Mouse (Mus musculus) hindbrain, postnatal 0 days (tissue): ENCODE results near the gene Thap11. TPM values are rescaled to one million over a fixed set of nuclear protein-coding genes. Genes with fewer than 3 reads are reported as not detected.

ENCODE experiments used
- ATAC-seq: fragments of 200-750 bp; cut with Nextera tagmentation; 2 replicates; pipeline ENCODE4 v1.8.0; 2017; ENCODE audit warnings: mild to moderate bottlenecking, moderate TSS enrichment, moderate library complexity
- DNase-seq: peaks from one replicate; pipeline ENCODE4 v3.0.0-alpha.2; 2015; ENCODE audit warnings: low spot score
- H3K27ac ChIP-seq: fragments of 300-500 bp; sonication (generic); 2 replicates; pipeline ENCODE4 v1.5.1; 2014; ENCODE audit warnings: mild to moderate bottlenecking
- H3K27me3 ChIP-seq: fragments of 300-500 bp; sonication (generic); 2 replicates; pipeline ENCODE4 v1.6.1; 2014; ENCODE audit warnings: low read length, mixed read lengths; ENCODE audit not compliant: insufficient read depth
- H3K36me3 ChIP-seq: fragments of 300-500 bp; sonication (generic); 2 replicates; pipeline ENCODE4 v1.6.1; 2014; ENCODE audit warnings: low read length, mixed read lengths; ENCODE audit not compliant: insufficient read depth
- H3K4me1 ChIP-seq: fragments of 300-500 bp; sonication (generic); 2 replicates; pipeline ENCODE4 v1.6.1; 2014; ENCODE audit warnings: antibody characterized with exemption, low read length, mixed read lengths; ENCODE audit not compliant: insufficient read depth
- H3K4me2 ChIP-seq: fragments of 300-500 bp; sonication (generic); 2 replicates; pipeline ENCODE4 v1.6.1; 2014; ENCODE audit warnings: low read depth, mild to moderate bottlenecking, low read length, moderate library complexity, mixed read lengths
- H3K4me3 ChIP-seq: fragments of 300-500 bp; sonication (generic); 2 replicates; pipeline ENCODE4 v1.5.1; 2014; ENCODE audit warnings: low read length
- H3K9ac ChIP-seq: fragments of 300-500 bp; sonication (generic); replicated peaks from 2 replicates; pipeline ENCODE4 v1.6.1; 2014; ENCODE audit warnings: mild to moderate bottlenecking, low read length, moderate library complexity, mixed read lengths
- H3K9me3 ChIP-seq: fragments of 300-500 bp; sonication (generic); 2 replicates; pipeline ENCODE4 v1.6.1; 2016; ENCODE audit warnings: low read length, mixed read lengths
- CTCF ChIP-seq: IDR thresholded peaks from 2 replicates; pipeline ENCODE4 v1.5.1; 2016; ENCODE audit warnings: antibody characterized with exemption, control low read depth, low read depth
- WGBS: fragments of 180-500 bp; shearing (Covaris S2); extraction: QIAGEN DNeasy Blood & Tissue Kit; methylation state at CpG from one replicate; pipeline ENCODE4 v1.1.7; 2014; 5-methylcytosine and 5-hydroxymethylcytosine counted together
- polyA plus RNA-seq: library from polyadenylated mRNA; unstranded; fragments of >200 nt; fragmentation: Nextera tagmentation; extraction: Ambion mirVana; gene quantifications from 2 replicates; pipeline ENCODE4 v1.2.1, GENCODE M21; 2015
- total RNA-seq: library from RNA; depleted of rRNA; stranded (reverse); fragments of >200 nt; gene quantifications from 2 replicates; pipeline ENCODE4 v1.2.3, GENCODE M21; 2014; rRNA removed

The Thap11 gene
- total and polyA plus RNA-seq, 2 experiments from 2014 or later, result 44.9 to 86.9 TPM

- ATAC-seq, result no peak
- WGBS, result 87% methylated on average over 9 of the region's 9 CpGs
- Histone ChIP-seq H3K27me3 (no peaks in the 10 kb centered on the region), H3K4me2 (no peak overlapping the region), H3K27ac (no peak overlapping the region), H3K36me3 (no peaks in the 10 kb centered on the region), H3K9me3 (no peaks in the 10 kb centered on the region), H3K4me3 (no peak overlapping the region), H3K4me1 (peaks cover 5% of the 10 kb centered on the region), H3K9ac (no peak overlapping the region)
- DNase-seq, result no peak
- no peak for TF ChIP-seq CTCF
These were observed 43.0 kb downstream of the Thap11 start for GRCm38 (mm10) chr8:105897801-105898480.

DNA sequence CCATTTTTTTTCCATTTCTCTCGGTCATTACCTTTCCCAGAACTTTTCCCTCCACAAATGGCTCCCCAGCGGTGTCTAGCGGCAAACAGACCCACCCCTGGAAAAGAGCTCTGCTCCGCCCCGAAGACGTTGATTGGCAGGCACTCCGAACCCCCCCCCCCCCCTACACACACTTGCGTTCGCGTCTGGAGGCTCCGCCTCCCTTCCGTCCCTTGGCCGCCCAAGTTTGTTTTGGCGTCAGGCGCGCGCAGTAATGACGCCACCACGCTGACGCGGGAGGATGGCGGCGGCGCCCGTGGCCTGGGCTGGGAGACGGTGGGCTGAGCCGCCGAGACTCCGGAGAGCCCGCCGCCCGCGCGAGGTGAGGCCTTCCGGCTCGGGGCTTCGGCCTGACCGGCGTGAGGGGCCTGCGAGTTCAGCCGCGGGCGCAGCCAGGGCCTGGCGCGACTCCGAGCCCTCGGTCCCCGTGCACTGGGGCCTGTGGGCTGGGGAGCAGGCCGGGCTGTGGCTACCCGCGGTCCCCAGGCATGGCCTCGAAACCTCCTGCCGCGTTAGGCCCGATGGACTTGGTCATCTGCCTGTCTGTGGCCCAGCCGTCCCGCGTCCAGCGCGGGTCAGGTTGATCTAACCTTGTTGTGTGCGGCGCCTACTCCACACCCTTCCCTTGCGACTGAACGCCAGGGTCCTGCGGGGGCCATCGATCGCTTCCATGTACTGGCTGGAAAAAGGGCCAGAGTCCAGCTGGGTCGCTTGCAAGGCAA lies 45.4 kb downstream of the Thap11 start, which contains the start of gene Pskh1:
Gene Pskh1, plus strand, starts transcription at position 262 of the 761 bp plus-strand sequence.
- Histone ChIP-seq H3K4me2 (peak within 1 kb of the TSS; percentile 84), H3K27me3 (no peaks in the 10 kb centered on the region), H3K36me3 (no peaks in the 10 kb centered on the region), H3K4me3 (peak within 1 kb of the TSS; percentile 70), H3K9ac (peak within 1 kb of the TSS; percentile 96), H3K27ac (peak within 1 kb of the TSS; percentile 87), H3K9me3 (no peaks in the 10 kb centered on the region), H3K4me1 (peaks cover 5% of the 10 kb centered on the region)
- WGBS, result under 1% methylated on average over 64 of the region's 68 CpGs
- TF ChIP-seq CTCF, result no peak
- ATAC-seq, result peak; percentile 96
- DNase-seq, result peak; percentile 97

- Histone ChIP-seq H3K36me3 (no peaks in the 10 kb centered on the region), H3K4me1 (peaks cover 5% of the 10 kb centered on the region), H3K9me3 (no peaks in the 10 kb centered on the region), H3K27me3 (no peaks in the 10 kb centered on the region), H3K27ac (peak overlapping the region; percentile 87), H3K9ac (peak overlapping the region; percentile 96), H3K4me3 (peak overlapping the region; percentile 70), H3K4me2 (peak overlapping the region; percentile 84)
- WGBS, result 36% methylated on average over 16 of the region's 16 CpGs
- no peak for DNase-seq
- ATAC-seq, result no peak
- no peak for TF ChIP-seq CTCF
These were observed 46.1 kb downstream of the Thap11 start for GRCm38 (mm10) chr8:105900941-105901616.

Other genes with a start within 250 kb of the Thap11 start
- 14.4 and 15.1 TPM in 2 replicates for gene Ripor1, start 249.9 kb upstream of the Thap11 start, total RNA-seq
- 23.5 and 28.7 TPM in 2 replicates for gene Ripor1, start 249.9 kb upstream of the Thap11 start, polyA plus RNA-seq
- gene Ctcf, start 218.6 kb upstream of the Thap11 start, total RNA-seq, result 27.4 and 35.9 TPM in 2 replicates
- gene Ctcf, start 218.6 kb upstream of the Thap11 start, polyA plus RNA-seq, result 87.4 and 88.1 TPM in 2 replicates
- gene Agrp, start 217.7 kb upstream of the Thap11 start, total RNA-seq, result 2.1 TPM in 1 of 2 replicates, not detected in the other
- 1.3 and 1.4 TPM in 2 replicates for gene Agrp, start 217.7 kb upstream of the Thap11 start, polyA plus RNA-seq
- 1.8 and 6.0 TPM in 2 replicates for gene Carmil2, start 168.9 kb upstream of the Thap11 start, total RNA-seq
- gene Carmil2, start 168.9 kb upstream of the Thap11 start, polyA plus RNA-seq, result 29.1 and 30.5 TPM in 2 replicates
- 25.8 and 39.3 TPM in 2 replicates for gene Acd, start 154.0 kb upstream of the Thap11 start, total RNA-seq
- 82.1 and 88.2 TPM in 2 replicates for gene Acd, start 154.0 kb upstream of the Thap11 start, polyA plus RNA-seq
- 67.6 and 84.6 TPM in 2 replicates for gene Pard6a, start 154.0 kb upstream of the Thap11 start, total RNA-seq
- 74.4 and 75.5 TPM in 2 replicates for gene Pard6a, start 154.0 kb upstream of the Thap11 start, polyA plus RNA-seq
- not detected in 2 replicates for gene 4933405L10Rik, start 147.5 kb upstream of the Thap11 start, total RNA-seq
- gene 4933405L10Rik, start 147.5 kb upstream of the Thap11 start, polyA plus RNA-seq, result 0.38 and 0.42 TPM in 2 replicates
- gene Enkd1, start 146.9 kb upstream of the Thap11 start, total RNA-seq, result 11.7 and 12.1 TPM in 2 replicates
- 17.3 and 18.5 TPM in 2 replicates for gene Enkd1, start 146.9 kb upstream of the Thap11 start, polyA plus RNA-seq
- 53.1 and 56.3 TPM in 2 replicates for gene Gfod2, start 96.5 kb upstream of the Thap11 start, total RNA-seq
- gene Gfod2, start 96.5 kb upstream of the Thap11 start, polyA plus RNA-seq, result 53.7 and 53.8 TPM in 2 replicates
- gene Ranbp10, start 27.8 kb upstream of the Thap11 start, total RNA-seq, result 10.5 and 15.7 TPM in 2 replicates
- 6.3 and 7.2 TPM in 2 replicates for gene Ranbp10, start 27.8 kb upstream of the Thap11 start, polyA plus RNA-seq
- gene Tsnaxip1, start 27.4 kb upstream of the Thap11 start, total RNA-seq, result 0.36 and 0.37 TPM in 2 replicates
- 0.64 and 0.71 TPM in 2 replicates for gene Tsnaxip1, start 27.4 kb upstream of the Thap11 start, polyA plus RNA-seq
- 40.9 and 45.3 TPM in 2 replicates for gene Cenpt, start 1.9 kb upstream of the Thap11 start, total RNA-seq
- gene Cenpt, start 1.9 kb upstream of the Thap11 start, polyA plus RNA-seq, result 39.9 and 42.8 TPM in 2 replicates
- 20.1 and 49.6 TPM in 2 replicates for gene Nutf2, start 5.4 kb downstream of the Thap11 start, total RNA-seq
- 119 and 158 TPM in 2 replicates for gene Nutf2, start 5.4 kb downstream of the Thap11 start, polyA plus RNA-seq
- 113 and 118 TPM in 2 replicates for gene Edc4, start 25.7 kb downstream of the Thap11 start, total RNA-seq
- 41.7 and 42.0 TPM in 2 replicates for gene Edc4, start 25.7 kb downstream of the Thap11 start, polyA plus RNA-seq
- gene Nrn1l, start 38.4 kb downstream of the Thap11 start, total RNA-seq, result 0.75 and 3.3 TPM in 2 replicates
- 1.9 and 2.0 TPM in 2 replicates for gene Nrn1l, start 38.4 kb downstream of the Thap11 start, polyA plus RNA-seq
- gene Pskh1, start 45.3 kb downstream of the Thap11 start, total RNA-seq, result 30.0 and 32.3 TPM in 2 replicates
- gene Pskh1, start 45.3 kb downstream of the Thap11 start, polyA plus RNA-seq, result 11.3 and 11.5 TPM in 2 replicates
- 1.7 and 5.5 TPM in 2 replicates for gene Ctrl, start 78.7 kb downstream of the Thap11 start, total RNA-seq
- gene Ctrl, start 78.7 kb downstream of the Thap11 start, polyA plus RNA-seq, result 3.1 and 3.3 TPM in 2 replicates
- gene Psmb10, start 83.3 kb downstream of the Thap11 start, total RNA-seq, result 67.3 and 75.1 TPM in 2 replicates
- 115 and 117 TPM in 2 replicates for gene Psmb10, start 83.3 kb downstream of the Thap11 start, polyA plus RNA-seq
- 24.7 and 26.5 TPM in 2 replicates for gene Lcat, start 88.2 kb downstream of the Thap11 start, total RNA-seq
- gene Lcat, start 88.2 kb downstream of the Thap11 start, polyA plus RNA-seq, result 13.0 and 16.8 TPM in 2 replicates
- gene Slc12a4, start 111.0 kb downstream of the Thap11 start, total RNA-seq, result 22.5 and 25.5 TPM in 2 replicates
- gene Slc12a4, start 111.0 kb downstream of the Thap11 start, polyA plus RNA-seq, result 16.3 and 16.9 TPM in 2 replicates
- not detected in 2 replicates for gene Dpep3, start 124.3 kb downstream of the Thap11 start, total RNA-seq
- not detected in 2 replicates for gene Dpep3, start 124.3 kb downstream of the Thap11 start, polyA plus RNA-seq
- 9.3 and 15.4 TPM in 2 replicates for gene Dus2, start 136.2 kb downstream of the Thap11 start, total RNA-seq
- 20.2 and 22.4 TPM in 2 replicates for gene Dus2, start 136.2 kb downstream of the Thap11 start, polyA plus RNA-seq
- gene Dpep2nb, start 150.8 kb downstream of the Thap11 start, total RNA-seq, result not detected in 2 replicates
- not detected in 2 replicates for gene Dpep2nb, start 150.8 kb downstream of the Thap11 start, polyA plus RNA-seq
- 36.7 and 43.3 TPM in 2 replicates for gene Ddx28, start 156.8 kb downstream of the Thap11 start, total RNA-seq
- 19.7 and 20.2 TPM in 2 replicates for gene Ddx28, start 156.8 kb downstream of the Thap11 start, polyA plus RNA-seq
- gene Nfatc3, start 203.7 kb downstream of the Thap11 start, total RNA-seq, result 14.0 and 24.0 TPM in 2 replicates
- 2.8 and 2.9 TPM in 2 replicates for gene Nfatc3, start 203.7 kb downstream of the Thap11 start, polyA plus RNA-seq